Mouse (Mus musculus): ENCODE results near the gene Atp5g1. TPM values are rescaled to one million over a fixed set of nuclear protein-coding genes. Genes with fewer than 3 reads are reported as not detected.

Gene Atp5g1
- polyA plus RNA-seq, 1 experiment from 2014 or later, result 693 TPM

DNA sequence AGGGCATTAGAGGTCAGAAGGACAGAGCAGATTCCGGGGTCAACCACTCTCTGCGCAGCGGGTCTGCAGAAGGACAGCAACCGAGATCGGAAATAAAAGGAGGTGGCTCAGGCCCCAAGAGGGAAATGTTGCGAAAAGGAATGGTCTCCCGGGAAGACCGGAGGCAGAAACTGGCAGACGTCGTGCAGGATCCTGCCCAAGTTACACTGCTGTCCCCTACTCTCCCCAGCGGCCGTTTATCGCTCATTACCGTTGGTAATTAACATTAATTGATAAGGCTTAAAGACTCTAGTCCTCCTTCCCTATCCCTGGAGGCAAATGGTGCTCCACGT, 327 bp downstream of the Atp5g1 start:
- H3K36me3 ChIP-seq (ENCODE audit: control insufficient read depth, insufficient read depth, low read length), result no peaks in the 10 kb centered on the region
- H3K4me2 ChIP-seq (ENCODE audit: low read depth, low read length), result peak overlapping the region; percentile 71
- peak overlapping the region; percentile 79 for H3K4me3 ChIP-seq (replicated peaks; ENCODE audit: low read length)
- H3K27ac ChIP-seq (ENCODE audit: low read length), result peak overlapping the region; percentile 80
- no peaks in the 10 kb centered on the region for H3K9me3 ChIP-seq (replicated peaks; ENCODE audit: control insufficient read depth, low read length)
- peaks cover 13% of the 10 kb centered on the region; the same call in 1 of the 2 replicates for H3K4me1 ChIP-seq (ENCODE audit: control insufficient read depth, insufficient read depth, low read length)
- ATAC-seq (ENCODE audit: insufficient read depth, low FRiP score), result no peak
- peak overlapping the region; percentile 88 for H3K9ac ChIP-seq (ENCODE audit: low read length)
- WGBS, result 2% methylated on average over 15 of the region's 15 CpGs
- H3K27me3 ChIP-seq (ENCODE audit: control insufficient read depth, insufficient read depth, low read length), result no peaks in the 10 kb centered on the region

DNA sequence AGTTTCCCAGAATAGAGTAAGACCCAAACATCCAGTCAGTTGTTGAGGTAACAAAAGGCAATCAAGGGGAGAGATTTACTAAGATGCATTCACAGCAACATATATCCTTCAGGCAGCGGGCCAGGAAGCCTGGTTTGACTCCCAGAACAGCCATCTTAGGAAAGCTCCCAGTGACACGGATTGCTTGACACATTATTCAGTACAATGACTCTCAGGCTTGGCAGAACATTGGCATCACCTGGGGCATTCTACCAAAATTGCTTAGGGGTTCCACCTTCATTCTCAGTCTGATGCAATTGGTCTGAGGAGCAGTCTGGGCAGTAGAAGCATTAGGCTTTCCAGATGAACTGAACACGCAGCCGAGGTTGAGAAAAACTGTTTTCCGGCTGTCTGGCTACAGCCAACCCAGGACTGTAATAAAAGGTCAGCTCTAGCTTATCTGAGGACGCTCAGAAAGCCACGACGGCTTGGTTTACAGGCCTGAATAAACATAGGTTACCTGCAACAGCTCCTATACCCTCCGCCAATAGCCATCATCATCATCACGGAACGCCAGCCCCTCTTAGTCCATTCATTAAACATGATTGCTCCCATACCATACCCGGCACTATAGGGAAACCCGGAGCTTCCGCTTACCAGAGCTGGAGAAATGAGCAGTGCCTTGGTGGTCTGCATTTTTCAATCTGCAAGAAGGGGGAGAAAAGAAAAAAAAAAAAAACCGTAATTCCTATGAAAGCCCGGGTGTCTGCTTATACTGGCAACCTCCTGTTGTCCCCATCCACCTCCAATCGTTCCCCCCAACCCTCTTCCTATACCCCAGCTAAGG, 906 bp downstream of the Atp5g1 start:
- 11% methylated on average over 17 of the region's 17 CpGs for WGBS
- Histone ChIP-seq H3K9me3 (replicated peaks; ENCODE audit: control insufficient read depth, low read length) (no peaks in the 10 kb centered on the region), H3K27me3 (ENCODE audit: control insufficient read depth, insufficient read depth, low read length) (no peaks in the 10 kb centered on the region), H3K4me3 (replicated peaks; ENCODE audit: low read length) (peak overlapping the region; percentile 79), H3K4me2 (ENCODE audit: low read depth, low read length) (peak overlapping the region; percentile 71), H3K4me1 (ENCODE audit: control insufficient read depth, insufficient read depth, low read length) (peaks cover 13% of the 10 kb centered on the region; the same call in 1 of the 2 replicates), H3K36me3 (ENCODE audit: control insufficient read depth, insufficient read depth, low read length) (no peaks in the 10 kb centered on the region), H3K9ac (ENCODE audit: low read length) (peak overlapping the region; percentile 88), H3K27ac (ENCODE audit: low read length) (peak overlapping the region; percentile 80)
- ATAC-seq (ENCODE audit: insufficient read depth, low FRiP score), result no peak

DNA sequence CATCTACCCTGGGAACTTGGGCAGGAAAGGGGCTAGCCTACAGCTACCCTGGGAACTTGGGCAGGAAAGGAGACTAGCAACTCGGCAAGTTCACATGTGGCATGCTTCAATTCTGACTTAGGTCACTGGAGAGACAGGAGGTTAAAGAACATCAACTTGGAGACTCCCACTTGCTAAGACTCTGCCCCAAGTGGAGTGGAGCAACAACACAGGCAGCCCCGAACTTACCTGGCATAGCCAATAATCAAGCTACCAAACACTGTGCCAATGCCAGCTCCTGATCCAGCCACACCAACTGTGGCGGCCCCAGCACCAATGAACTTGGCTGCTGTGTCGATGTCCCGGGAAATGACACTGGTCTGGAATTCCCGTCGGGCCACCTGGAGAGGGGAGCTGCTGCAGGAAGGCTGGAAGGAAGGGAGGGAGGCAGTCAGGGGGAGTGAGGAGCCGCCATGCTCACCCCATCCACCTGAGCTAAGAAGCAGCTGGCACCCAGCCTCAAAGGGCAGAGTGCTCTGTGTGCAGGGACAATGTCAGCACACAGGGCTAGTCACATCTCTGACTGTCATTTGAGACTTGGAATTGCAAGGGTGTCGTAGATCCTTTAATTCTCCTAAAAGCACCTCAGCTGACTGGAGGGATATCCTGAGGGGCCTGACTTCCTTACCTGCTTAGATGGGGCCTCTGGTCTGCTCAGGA, 2.0 kb downstream of the Atp5g1 start:
- H3K4me3 ChIP-seq (replicated peaks; ENCODE audit: low read length), result peak overlapping the region; percentile 79; the same call in 1 of the 2 replicates
- no peaks in the 10 kb centered on the region for H3K27me3 ChIP-seq (ENCODE audit: control insufficient read depth, insufficient read depth, low read length)
- WGBS, result 76% methylated on average over 8 of the region's 9 CpGs
- H3K9ac ChIP-seq (ENCODE audit: low read length), result no peak overlapping the region
- H3K4me2 ChIP-seq (ENCODE audit: low read depth, low read length), result peak overlapping the region; percentile 71; the same call in 1 of the 2 replicates
- no peak overlapping the region for H3K27ac ChIP-seq (ENCODE audit: low read length)
- H3K9me3 ChIP-seq (replicated peaks; ENCODE audit: control insufficient read depth, low read length), result no peaks in the 10 kb centered on the region
- ATAC-seq (ENCODE audit: insufficient read depth, low FRiP score), result no peak
- no peaks in the 10 kb centered on the region for H3K36me3 ChIP-seq (ENCODE audit: control insufficient read depth, insufficient read depth, low read length)
- H3K4me1 ChIP-seq (ENCODE audit: control insufficient read depth, insufficient read depth, low read length), result peaks cover 13% of the 10 kb centered on the region; the same call in 1 of the 2 replicates

DNA sequence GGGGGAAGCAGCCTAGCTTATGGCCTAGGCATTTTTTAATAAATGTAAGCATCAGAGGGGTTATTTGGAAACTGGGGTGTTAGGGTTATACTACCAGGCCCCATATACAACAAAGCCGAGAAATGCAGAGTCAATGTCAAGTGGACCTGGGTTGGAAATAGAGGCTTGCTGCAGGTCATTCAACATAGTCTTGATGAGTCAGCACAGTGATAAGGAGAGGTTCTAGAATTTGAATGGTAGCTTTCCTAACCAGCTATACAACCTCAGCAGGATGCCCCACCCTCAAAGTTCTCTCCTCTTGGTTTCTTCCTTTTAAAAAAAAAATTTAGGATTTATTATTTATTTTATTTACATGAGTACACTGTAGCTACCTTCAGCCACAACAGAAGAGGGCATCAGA, 4.5 kb downstream of the Atp5g1 start:
- Histone ChIP-seq H3K4me3 (replicated peaks; ENCODE audit: low read length) (no peak overlapping the region), H3K9me3 (replicated peaks; ENCODE audit: control insufficient read depth, low read length) (no peaks in the 10 kb centered on the region), H3K36me3 (ENCODE audit: control insufficient read depth, insufficient read depth, low read length) (no peaks in the 10 kb centered on the region), H3K9ac (ENCODE audit: low read length) (no peak overlapping the region), H3K4me2 (ENCODE audit: low read depth, low read length) (no peak overlapping the region), H3K27me3 (ENCODE audit: control insufficient read depth, insufficient read depth, low read length) (no peaks in the 10 kb centered on the region), H3K27ac (ENCODE audit: low read length) (no peak overlapping the region), H3K4me1 (ENCODE audit: control insufficient read depth, insufficient read depth, low read length) (peaks cover 13% of the 10 kb centered on the region; the same call in 1 of the 2 replicates)
- WGBS, result 97% methylated on average over 1 of the region's 1 CpGs
- no peak for ATAC-seq (ENCODE audit: insufficient read depth, low FRiP score)

DNA sequence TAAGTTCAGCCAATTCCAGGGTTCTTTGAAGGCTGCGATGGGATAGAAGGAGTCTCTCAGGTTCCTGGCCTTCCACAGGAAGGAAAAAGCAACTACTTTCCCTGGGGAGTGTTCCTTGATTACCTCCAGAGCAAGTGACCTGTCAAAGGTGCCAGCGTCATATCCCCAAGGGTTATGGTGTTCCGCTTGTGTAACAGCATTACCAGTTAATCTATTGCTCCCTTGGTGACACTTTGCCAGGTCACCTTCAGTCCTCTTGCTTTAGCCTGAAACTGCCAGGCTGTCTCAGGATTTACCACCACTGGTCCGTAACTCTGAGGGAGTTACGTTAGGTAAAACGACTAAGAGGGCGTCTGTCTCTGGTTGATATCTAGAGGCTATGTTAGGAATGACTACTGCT, 5.1 kb downstream of the Atp5g1 start:
- no peak overlapping the region for H3K4me2 ChIP-seq (ENCODE audit: low read depth, low read length)
- H3K9me3 ChIP-seq (replicated peaks; ENCODE audit: control insufficient read depth, low read length), result no peaks in the 10 kb centered on the region
- no peak overlapping the region for H3K27ac ChIP-seq (ENCODE audit: low read length)
- H3K4me1 ChIP-seq (ENCODE audit: control insufficient read depth, insufficient read depth, low read length), result peaks cover 18% of the 10 kb centered on the region
- H3K27me3 ChIP-seq (ENCODE audit: control insufficient read depth, insufficient read depth, low read length), result no peaks in the 10 kb centered on the region
- H3K4me3 ChIP-seq (replicated peaks; ENCODE audit: low read length), result no peak overlapping the region
- 93% methylated on average over 7 of the region's 7 CpGs for WGBS
- H3K36me3 ChIP-seq (ENCODE audit: control insufficient read depth, insufficient read depth, low read length), result no peaks in the 10 kb centered on the region
- H3K9ac ChIP-seq (ENCODE audit: low read length), result no peak overlapping the region
- ATAC-seq (ENCODE audit: insufficient read depth, low FRiP score), result no peak

DNA sequence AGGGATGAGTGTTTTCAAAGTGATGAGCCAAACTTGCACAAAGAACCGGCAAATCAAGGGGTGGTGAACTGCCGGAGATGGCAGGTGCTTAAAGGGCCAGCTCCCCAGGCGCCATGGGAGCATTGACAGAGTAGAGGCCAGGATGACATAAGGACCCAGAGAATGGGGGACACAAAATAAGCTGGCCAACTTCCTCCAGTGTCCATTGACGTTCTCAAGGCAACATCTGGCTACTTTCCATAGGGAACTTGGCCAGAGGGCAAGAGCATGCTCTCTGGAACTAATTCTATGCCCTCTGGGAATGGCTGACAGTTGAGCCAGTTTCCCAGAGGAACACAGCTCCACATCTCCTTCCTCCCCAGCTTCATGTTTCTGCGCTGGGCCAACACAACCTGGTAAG, 7.2 kb downstream of the Atp5g1 start:
- no peaks in the 10 kb centered on the region for H3K36me3 ChIP-seq (ENCODE audit: control insufficient read depth, insufficient read depth, low read length)
- 79% methylated on average over 5 of the region's 5 CpGs for WGBS
- H3K4me1 ChIP-seq (ENCODE audit: control insufficient read depth, insufficient read depth, low read length), result peaks cover 14% of the 10 kb centered on the region
- no peak overlapping the region for H3K4me3 ChIP-seq (replicated peaks; ENCODE audit: low read length)
- no peaks in the 10 kb centered on the region for H3K9me3 ChIP-seq (replicated peaks; ENCODE audit: control insufficient read depth, low read length)
- no peak overlapping the region for H3K4me2 ChIP-seq (ENCODE audit: low read depth, low read length)
- H3K9ac ChIP-seq (ENCODE audit: low read length), result no peak overlapping the region
- no peak overlapping the region for H3K27ac ChIP-seq (ENCODE audit: low read length)
- H3K27me3 ChIP-seq (ENCODE audit: control insufficient read depth, insufficient read depth, low read length), result no peaks in the 10 kb centered on the region
- ATAC-seq (ENCODE audit: insufficient read depth, low FRiP score), result no peak

DNA sequence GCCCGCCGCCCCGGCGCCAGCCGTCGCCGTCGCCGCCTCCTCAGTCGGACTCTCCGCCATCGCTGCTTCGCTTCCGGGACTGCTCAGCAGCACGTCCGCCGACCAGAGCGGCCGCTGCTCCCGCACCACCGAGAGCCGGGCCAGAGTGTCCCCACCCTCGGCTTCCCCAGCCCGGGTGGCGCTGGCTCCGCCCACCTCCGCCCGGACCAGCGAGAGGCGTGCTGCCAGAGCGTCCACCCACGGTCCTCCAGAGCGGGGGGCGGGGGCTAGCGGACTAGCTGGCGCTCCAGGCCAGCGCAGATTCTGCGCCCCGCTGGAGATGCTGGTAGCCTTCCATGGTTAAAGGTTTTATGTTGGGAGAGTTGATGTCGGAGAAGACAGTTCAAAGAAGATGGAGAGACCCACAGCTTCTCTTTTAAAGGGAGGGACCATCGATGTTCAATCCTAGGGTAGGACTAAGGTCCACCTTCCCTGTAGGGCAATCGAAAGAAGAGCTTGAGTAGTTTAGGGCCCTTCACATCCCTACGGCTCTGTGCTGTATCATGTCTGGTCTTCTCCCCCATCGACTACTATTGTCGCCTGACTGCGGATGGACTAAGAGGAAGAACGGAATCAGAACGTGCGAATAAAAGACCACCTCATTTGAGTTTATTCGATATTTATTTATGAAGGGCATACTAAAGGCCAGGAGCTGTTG, 10.1 kb downstream of the Atp5g1 start, which contains the start of gene Ube2z:
Gene Ube2z, minus strand, starts transcription at position 174 of the 697 bp plus-strand sequence.
- peak; percentile 99 for ATAC-seq (ENCODE audit: insufficient read depth, low FRiP score)
- no peaks in the 10 kb centered on the region for H3K27me3 ChIP-seq (ENCODE audit: control insufficient read depth, insufficient read depth, low read length)
- H3K36me3 ChIP-seq (ENCODE audit: control insufficient read depth, insufficient read depth, low read length), result peaks cover 6% of the 10 kb centered on the region; the same call in 1 of the 2 replicates
- peaks cover 15% of the 10 kb centered on the region for H3K4me1 ChIP-seq (ENCODE audit: control insufficient read depth, insufficient read depth, low read length)
- no peaks in the 10 kb centered on the region for H3K9me3 ChIP-seq (replicated peaks; ENCODE audit: control insufficient read depth, low read length)
- H3K4me2 ChIP-seq (ENCODE audit: low read depth, low read length), result peak within 1 kb of the TSS; percentile 97
- H3K9ac ChIP-seq (ENCODE audit: low read length), result peak within 1 kb of the TSS; percentile 98
- H3K4me3 ChIP-seq (replicated peaks; ENCODE audit: low read length), result peak within 1 kb of the TSS; percentile 84
- 3% methylated on average over 50 of the region's 50 CpGs for WGBS
- H3K27ac ChIP-seq (ENCODE audit: low read length), result peak within 1 kb of the TSS; percentile 88

DNA sequence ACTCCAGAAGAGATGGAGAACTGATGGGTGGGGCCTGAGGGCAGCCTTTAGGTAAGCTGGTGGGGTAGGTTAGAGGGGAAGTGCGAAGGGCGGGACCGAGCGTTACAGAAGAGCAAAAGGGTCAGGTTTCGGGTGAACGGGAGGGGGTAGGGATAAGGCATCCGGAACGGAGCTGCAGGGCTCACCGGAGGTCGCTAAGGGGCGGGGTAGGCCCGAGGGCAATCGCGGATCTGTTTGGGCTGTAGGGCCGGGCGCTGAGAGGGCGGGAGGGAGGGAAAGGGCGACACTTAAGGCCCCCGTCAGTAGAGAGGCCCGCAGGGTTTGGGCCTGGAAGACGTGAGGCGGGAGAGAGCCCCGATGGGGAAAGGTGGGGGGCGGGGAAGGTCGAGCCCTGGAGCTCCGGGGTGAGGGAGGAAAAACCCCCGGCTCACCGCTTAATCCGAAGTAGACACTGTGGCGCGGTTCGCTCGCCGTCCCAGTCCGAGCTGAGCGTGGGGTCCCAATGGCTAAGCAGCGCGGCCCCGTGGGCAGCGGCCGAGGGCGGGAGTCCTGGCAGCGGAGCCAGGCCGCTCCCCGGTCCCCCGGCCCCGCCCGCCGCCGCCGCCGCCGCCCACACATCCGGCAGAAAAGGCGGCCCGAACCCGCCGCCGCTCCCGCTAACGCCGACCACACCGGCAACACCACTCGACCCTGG, 10.8 kb downstream of the Atp5g1 start:
- H3K4me3 ChIP-seq (replicated peaks; ENCODE audit: low read length), result peak overlapping the region; percentile 84
- H3K4me2 ChIP-seq (ENCODE audit: low read depth, low read length), result peak overlapping the region; percentile 97
- peak overlapping the region; percentile 98 for H3K9ac ChIP-seq (ENCODE audit: low read length)
- no peaks in the 10 kb centered on the region for H3K27me3 ChIP-seq (ENCODE audit: control insufficient read depth, insufficient read depth, low read length)
- under 1% methylated on average over 59 of the region's 64 CpGs for WGBS
- H3K4me1 ChIP-seq (ENCODE audit: control insufficient read depth, insufficient read depth, low read length), result peaks cover 15% of the 10 kb centered on the region
- H3K36me3 ChIP-seq (ENCODE audit: control insufficient read depth, insufficient read depth, low read length), result peaks cover 6% of the 10 kb centered on the region; the same call in 1 of the 2 replicates
- ATAC-seq (ENCODE audit: insufficient read depth, low FRiP score), result peak; percentile 51
- no peaks in the 10 kb centered on the region for H3K9me3 ChIP-seq (replicated peaks; ENCODE audit: control insufficient read depth, low read length)
- H3K27ac ChIP-seq (ENCODE audit: low read length), result peak overlapping the region; percentile 88

All from stomach, embryonic 16.5 days (tissue).